Mouse (Mus musculus) cerebellum, postnatal 4 days (tissue): ENCODE results near the gene Homer2.

Experiments used
- DNase-seq, 2 experiments: peaks; one replicate each; pipeline ENCODE4 v3.0.0; 2022; ENCODE audit warnings: low spot score in 2 of 2, mixed read lengths in 1 of 2

Homer2 gene

DNA sequence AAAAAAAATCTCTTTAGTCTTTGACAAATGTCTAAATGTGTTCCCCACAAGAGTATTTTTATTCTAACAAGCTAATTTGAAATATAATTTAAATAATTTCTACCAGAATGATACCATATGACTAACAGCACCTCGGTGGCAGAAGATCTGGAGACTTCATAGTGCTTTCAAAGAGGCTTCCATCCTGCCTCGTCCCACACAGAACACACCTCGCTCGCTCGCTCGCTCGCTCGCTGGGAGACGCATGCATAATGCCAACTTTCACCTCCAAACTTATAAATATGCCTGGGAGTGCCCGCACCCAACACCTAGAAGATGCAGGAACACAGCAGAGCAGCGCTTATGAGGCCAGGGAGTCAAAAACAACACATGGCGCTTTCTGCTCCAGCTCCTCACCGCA is 9.0 kb downstream of the Homer2 start:
- no peak for DNase-seq

DNA sequence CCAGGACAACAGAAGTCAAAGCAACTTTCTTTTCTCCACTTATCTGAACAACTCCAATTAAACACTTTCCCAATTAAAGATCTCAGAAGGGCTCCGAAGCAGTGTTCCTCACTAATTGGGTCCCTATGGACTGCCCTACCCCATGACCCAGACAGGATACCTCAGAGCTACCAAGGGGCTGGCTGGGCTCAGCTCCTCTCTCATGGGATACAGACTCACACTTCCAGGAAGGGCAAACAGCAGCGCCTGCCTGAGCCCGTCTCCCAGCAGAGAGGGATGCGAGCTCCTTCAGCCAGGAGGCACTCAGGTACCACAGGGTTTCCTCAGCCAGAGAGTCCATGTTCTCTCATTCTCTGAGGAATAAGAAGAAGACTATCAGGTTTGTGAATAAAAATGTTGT is 9.4 kb downstream of the Homer2 start:
- no peak for DNase-seq

DNA sequence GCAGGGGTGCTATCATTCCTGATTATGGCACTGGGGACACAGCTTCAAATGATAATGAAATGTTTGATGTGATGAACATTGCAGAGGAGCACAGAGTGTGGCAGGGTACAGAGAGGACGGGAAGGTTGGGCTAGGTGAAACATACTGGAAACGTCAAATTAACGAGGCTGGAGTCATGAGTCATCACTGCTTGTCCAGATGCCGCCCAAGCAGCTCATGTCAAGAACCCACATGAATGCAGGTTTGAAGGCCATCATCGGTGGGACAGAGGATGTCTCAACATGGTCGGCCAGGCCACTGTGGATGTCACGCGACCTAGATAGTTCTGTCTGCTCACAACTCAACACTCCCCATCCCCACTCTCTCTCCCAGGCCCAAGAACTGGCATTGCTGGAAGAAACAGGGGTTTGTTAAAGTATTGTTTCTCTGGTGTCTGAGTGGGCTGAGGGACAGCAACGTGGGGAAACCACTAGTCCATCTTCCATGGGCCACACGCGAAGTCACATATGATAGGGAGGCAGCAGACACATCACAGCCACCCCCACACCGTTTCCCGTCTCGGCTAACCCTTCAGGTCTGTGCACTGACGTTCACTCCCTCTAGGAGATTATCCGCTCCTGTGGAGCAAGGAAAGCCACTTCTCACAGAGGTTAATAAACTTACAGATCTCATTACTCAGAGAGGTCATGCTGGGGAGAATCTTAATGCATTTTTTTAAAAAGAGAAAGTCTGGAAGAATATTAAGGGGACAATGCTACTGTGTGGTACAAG is 11.4 kb downstream of the Homer2 start:
- DNase-seq = no peak

DNA sequence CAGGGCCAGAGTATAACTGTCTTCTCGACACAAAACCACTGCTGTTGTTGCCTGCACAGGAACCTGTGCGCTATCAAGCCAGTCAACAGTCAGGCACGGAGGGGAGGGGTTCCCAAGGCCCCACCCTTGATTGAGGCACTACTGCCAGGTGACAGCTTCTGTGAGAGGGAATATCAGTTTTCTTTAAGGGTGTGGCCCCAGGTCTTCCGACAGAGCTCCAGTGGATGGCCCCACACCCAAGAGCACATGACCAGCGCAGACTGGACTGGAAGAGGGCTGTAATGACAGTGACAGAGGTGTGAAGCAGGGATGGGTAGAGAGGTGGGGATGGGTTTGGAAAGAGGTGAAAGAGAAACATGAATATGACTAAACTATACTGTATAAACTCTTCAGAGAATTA is 16.3 kb downstream of the Homer2 start:
- no peak for DNase-seq

DNA sequence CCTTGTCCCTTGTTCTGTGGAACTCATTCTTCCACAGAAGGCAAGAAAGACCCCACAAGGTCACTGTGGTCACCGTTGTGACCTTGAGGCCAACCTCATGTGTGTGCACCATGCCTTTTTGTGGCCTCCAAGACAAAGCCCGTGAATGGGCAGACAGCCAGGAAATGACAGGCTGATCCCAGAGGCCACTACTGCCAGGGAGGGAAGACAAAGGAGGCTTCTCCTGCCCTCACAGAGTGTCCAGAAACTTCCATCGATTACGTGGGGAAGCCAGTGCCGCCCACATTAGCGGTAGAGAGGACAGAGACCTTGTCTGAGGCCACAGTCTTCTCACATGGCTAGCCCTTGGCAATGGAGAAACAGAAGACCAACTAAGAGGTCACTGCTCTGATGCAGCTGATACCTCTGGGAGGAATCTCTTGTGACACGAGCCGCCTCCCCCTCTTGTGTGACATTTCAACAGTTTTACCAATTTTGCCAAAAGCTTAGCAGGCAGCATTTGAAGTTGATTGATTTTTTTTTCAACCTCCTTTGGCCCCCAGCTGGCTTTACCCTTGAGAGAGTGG is 18.1 kb downstream of the Homer2 start:
- peak in 1 of 2 experiments; percentile 30 for DNase-seq

DNA sequence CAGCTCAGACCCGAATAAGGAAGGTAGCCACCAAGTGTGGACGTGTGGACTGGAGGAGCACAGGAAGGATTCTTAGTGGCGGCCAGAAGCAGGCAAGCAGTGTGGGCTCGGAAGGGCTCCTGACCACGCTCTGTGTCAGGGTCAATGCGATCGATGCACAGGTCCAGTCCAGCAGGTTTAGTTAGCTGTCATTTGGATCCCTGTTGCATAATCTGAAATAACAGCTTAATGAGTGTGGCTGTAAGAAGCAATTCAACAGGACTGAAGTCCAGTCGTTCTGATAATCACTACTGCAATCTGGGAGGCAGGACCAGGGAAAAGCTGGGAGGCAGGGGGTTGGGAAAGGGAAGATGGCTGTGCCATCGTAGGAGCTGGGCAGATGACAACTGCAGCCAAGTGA is 18.9 kb downstream of the Homer2 start:
- DNase-seq = no peak

DNA sequence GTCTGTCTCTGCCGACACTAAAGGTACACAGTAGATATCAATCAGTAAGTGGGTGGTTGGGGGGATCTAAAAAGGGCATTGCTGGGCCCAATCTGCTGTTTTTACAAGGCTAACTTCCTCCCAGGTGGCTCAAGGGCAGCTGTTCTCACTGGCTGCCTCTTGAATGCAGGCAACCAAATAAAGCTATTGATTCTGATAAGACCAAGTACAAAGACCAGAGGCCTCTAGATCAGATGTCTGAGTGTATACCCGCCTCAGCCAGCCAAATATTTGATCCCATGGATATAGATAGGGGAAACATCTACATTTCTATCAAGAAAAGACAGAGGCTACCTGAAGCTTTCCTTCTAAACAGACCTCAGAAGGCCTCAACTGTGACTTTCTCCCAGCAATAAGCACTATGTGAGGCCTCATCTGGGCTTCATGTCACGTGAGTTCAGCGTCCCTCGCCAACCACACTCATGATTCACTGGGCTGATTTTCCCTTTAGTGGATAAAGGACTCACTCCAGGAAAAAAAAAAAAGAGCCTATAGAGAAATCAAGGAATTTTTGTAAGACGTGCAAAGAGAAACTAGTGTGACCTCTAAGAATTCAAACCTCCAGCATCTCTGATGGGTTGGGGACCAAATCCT is 19.5 kb downstream of the Homer2 start:
- DNase-seq = no peak

DNA sequence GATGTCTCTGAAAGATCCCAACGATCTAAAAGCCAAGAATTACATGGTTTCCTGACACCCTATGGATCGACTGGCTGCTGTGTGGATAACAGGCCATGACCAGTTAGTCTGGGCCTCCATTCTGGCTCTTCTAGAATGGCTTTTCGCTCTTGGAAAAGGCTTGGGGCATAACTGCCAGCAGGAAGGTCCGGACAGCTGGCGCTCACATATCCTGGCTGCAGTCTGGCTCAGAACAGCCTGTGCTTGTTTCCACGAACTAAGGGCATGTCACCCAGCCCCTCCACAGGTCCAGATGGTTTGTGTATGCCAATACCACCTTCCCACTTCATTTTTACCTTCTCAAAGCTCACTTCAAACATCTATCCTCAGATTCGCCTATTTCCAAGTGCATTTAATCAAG is 22.0 kb downstream of the Homer2 start:
- DNase-seq = peak in 1 of 2 experiments; percentile 52

DNA sequence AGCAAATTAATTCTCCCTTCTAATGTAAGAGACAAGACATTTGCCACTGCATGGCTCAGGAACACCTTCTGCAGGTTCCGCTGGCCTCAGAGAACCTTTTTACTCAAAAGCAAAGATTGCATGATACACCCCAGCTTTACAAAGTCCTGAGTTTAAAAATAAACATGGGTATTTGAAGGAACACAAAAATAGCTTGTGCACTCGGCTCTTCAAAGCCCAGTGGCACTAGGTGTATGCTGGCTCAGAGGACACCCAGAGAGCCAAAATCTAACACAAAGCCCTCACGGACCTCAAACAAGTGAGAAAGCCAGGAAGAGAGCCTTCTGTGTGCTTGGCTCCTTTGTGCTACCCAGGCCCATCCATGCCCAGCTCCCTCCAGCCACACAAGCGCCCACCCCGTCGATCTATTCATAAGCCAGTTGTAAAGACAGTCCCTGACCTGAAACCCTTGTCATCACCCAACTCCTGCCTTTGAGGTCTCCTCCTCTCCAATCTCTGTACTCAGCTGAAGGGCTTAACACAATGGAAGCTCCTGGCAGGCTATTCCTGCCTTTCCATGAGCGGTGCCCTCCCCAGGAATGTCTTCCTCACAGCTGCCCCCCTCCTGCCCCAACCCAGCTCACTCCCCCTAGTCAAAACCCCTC is 23.4 kb downstream of the Homer2 start:
- no peak for DNase-seq

DNA sequence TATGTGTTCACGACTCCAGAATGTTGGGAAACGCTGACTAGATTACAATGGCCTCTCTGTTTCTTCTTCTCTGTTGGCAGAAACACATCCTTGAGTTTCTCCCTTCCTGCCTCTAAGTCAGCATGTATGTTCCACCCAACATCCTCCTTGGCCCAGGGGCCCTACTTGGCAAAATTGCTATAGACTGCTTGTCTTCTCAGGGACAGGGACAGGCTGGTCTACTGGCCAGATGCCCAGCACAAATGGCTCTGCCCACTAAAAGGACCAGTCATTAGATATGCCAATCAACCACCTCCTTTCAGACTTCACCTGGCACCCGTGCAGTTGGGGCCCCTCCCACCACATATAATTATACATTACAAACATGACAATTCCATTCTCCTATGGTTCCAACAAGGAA is 25.9 kb downstream of the Homer2 start:
- peak in 1 of 2 experiments; percentile 32 for DNase-seq

DNA sequence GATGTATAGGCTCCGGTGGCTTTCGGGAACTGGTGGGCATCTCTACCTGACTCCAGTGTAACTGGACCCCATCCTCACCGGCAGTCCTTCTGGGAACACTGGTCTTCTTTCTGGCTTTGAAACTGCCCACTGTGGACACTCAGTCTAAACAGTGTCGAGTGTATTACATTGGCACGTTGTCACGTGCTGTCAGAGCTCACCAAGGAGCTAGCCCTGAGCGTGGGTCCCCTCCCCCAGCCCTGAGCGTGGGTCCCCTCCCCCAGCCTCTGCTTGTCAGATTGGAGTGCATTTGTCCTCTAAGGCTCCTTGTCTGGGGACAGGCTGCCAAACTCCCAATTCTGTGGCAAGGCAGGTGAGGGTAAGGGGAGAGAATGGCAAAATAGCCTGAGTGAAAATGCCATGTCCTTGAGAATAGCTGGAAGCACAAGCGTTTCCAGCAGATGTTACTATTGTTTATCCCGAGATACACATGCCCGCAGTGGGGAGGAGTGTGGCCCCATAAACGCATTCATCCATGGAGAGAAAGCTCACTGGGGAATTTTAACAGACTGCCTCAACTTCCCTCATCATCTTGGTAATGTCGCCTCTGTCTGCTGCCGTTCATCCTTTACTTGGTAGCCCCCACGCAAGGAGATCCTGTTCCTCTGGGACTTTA is 33.8 kb downstream of the Homer2 start:
- DNase-seq = no peak

DNA sequence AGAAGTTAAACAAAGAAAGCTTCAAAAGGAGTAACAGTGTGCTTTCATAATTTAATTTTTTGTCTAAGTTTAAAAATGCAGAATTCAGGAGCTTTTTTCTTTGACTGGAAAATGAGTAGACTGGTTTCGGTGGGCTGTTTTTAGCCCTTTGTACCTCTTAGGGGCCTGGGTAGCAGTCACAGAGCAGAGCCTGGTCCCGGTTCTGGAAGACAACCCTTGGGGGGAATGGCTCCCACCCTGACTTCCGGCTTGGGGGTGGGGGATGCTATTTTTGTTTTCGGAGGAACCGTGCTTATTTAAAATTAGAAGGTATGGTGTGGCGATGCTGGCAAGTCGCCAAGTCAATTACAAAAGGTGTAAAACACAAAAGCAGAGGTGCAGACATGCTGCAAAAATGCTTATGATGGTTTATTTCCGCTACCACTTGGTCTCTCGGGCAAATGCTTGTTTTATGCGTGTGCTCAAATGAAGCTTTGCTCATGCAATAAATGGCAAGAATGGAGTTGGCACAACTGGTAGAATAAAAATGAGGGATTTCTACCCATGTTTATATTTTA is 34.5 kb downstream of the Homer2 start:
- DNase-seq = no peak

DNA sequence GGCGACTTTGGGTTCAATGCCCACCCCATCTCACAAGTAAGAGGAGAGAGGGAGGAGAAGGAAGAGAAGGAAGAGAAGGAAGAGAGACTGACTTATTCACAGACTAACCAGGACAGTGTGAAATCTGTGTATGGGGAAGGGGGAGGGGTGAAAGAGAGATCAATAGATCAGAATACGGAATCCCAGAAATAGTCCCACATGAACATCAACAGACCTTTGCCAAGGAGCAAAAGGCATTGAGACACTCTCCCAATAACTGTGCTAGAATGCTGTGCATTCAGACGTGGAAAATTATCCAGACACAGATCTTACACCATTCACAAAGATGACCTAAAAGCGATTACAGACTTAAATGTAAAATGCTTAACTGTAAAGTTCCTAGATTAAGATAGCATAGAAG is 40.2 kb downstream of the Homer2 start:
- DNase-seq = no peak

DNA sequence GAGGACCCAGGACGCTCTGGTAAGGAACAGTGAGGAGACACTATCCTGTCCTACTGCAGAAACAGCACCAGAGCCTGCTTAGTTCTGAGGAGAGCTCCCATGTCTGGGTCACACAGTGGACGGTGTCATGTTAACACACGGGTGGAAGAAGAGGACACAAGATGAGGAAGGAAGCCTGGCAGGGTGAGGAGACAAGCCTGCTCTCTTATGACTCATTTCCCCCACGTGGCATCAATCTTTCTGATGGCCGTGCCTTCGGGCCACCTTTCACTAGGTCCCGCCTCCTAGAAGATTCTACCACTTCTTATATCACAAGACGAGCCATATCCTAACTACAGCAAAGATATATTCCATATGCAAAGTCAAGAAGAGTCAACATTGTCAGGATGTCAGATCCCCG is 40.7 kb downstream of the Homer2 start:
- no peak for DNase-seq

DNA sequence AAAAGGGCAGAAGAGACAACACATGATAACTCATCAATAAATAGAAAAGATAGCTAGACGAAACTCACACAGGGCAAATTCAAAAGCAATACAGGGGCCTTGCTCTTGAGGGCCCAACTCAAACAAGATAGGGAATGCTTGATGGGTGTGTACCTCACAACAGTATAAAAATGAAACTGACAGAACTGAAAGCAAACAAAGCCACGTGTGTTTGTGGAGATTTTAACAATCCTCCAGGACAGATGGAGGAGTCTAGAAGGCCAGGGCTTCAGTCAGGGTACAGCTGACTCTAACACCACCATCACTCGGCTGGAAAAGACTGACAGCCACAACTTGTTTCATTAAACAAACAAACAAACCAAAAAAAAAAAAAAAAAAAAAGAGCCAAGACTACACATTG is 44.3 kb downstream of the Homer2 start:
- DNase-seq = no peak

DNA sequence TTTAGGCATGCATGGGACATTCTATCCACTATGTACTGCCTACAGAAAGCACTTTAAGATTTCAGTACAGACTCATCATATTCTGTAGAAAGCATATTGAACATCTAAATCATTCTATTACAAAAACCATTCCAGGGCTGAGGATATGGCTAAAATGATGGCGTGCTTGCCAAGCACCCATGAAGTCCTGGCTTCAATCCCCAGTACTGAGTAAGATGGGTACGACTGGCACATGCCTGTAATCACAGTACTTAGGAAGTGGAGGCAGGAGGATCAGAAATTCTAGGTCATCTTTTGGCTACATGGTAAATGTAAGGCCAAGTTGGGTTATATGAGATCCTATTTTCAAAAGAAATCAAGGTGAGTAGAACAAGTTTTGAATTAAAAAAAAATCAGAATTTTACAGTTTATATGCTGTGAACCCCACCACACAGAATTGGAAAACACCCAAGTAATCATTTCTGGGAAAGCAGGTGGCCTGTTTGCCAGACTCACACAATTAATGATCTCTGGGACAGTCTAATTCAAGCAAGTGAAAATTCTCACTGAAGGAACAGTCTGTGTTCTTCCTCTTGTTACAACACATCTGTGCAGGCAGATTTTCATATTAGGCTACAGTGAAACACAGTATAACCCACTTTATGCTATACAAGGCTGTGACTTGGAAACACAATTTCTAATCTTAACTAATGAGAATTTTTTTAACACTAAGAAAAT is 49.5 kb downstream of the Homer2 start:
- DNase-seq = no peak

DNA sequence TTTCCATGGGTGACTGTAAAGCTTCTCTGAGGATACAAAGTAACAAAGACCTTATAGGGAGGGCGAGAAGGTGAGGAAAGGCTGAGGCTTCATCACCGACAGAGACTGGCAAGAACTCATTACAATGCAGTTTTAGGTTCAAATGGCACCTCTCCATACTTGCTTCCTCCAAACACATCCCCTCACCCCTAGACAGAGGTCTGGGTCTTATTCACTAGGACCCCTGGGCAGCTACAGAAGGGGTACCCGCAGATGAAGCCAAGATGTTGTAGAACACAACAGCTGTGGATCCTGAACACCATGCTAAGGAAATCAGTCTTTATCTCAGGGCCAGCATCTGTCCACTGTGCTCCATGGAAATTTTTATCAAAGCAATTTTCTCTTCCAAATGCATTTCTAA is 50.3 kb downstream of the Homer2 start:
- DNase-seq = no peak

DNA sequence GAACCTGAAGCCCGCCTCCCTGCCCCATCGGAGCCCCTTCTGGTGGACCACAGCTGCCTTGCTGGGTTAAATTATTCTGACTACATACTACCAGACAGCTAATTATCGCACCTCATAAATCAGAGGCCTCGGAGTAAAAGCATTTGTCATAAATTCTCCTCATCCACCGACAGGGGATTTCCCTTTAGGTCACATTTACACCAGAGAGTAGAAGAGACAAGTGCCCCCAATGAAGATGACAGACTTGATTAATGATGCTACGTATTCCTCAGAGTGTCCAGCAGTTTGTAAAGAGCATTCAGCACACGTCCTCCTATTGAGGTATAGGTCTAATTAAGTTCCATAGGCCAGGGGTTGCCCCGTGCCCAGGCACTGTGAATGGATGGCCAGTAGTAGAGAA is 50.7 kb downstream of the Homer2 start:
- no peak for DNase-seq

DNA sequence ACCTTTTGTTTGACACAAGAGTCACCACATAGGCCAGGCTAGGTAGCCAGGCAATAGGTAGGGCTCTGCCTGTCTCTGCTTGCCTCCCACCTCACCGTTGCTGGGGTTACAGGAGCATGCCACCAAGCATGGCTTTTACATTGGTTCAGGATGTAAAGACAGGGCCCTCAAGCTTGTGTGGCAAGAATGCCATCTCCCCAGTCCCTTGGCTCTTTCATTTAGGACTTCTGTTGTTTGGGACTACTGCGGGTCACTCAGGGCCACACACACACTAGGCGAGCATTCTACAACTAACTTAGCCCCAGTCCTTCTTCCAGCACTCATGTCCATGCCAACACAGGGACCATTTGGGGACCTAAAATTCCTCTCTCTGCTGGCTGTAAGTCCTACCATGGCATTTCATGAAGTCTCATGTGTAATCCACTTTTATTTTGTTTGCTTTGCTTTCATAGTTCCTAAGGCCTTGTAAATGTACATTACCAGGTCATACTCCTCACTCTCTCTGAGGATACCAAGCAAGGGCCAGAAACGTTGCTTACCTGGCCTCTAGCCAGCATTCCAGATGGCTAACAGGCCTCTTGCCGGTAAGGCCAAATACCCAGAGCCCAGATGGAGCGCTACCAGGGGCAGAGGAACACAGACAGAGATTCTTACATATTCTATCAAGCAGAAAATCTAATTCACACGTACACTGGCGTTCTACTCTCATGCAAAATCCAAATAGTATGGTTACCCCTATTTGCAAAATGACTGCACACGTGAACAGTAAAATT is 52.2 kb downstream of the Homer2 start:
- peak; percentile 44 to 86 for DNase-seq

DNA sequence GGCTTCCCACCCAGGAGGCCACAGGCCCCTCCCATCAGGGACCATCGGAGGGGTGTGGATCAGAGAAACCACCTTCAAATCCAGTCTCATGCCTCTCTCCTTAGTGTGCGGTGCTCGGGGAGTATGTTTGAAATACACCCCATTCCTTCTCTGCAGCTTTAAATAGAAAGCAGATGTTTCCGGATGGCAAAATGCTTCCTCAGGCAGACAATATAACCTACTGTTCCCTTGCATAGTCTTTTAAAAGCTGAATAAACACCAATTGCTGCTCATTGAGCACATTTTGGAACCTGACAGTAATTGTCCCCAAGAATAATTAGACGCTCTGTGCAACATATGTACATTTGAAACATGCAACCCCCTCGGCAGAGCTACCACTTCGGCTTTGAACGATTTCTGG is 53.3 kb downstream of the Homer2 start:
- DNase-seq = no peak

DNA sequence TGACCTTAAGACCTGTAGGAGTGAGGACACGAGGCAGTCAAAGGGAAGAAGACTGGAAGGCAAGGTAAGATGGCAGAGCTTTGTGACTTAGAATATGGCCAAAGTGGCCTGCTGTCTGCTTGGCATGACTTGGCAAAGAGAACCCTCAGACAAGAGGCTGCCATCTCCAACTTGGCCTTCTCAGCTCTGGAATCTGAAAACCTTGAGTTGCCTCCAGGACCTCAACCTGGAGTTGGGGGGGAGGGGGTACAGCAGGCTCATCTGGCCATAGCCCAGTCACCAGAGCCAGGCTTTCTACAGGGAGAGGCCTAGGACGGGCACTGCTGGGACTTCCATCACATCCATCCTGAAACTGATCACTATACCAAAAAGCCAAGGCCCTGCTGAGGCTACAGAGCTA is 55.0 kb downstream of the Homer2 start:
- no peak for DNase-seq
